Mouse (Mus musculus): ENCODE data around the gene Mrgpra1.
"Not testable (repeated sequence)": the region's sequence is repeated elsewhere in the genome, so short reads cannot be mapped to it uniquely, and the experiment has no call there.

DNA sequence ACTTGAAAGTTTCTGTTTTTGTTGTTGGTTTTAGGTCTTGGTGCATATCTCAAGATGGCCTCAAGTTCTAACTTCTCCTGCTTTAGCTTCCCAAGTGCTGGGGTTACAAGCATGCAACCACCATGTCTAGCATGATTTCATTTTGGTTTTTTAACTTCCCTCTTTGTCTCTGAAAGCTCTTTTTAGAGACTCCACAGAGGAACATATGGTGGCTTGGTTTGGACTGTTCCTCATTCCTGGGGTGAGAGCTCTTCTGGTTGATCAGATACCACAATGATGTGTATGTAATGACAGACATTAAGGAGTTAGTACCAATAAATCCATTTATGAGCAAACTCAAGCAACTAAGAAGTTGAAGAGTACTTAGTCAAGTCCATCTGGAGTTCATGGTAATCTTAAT lies 54.4 kb downstream of the Mrgpra1 start:
- TF ChIP-seq CTCF (IDR thresholded peaks at IDR 0.05); POLR2A (IDR thresholded peaks at IDR 0.05; ENCODE audit: insufficient read depth, low read depth, low read length): not testable (repeated sequence)

Data from heart, adult 2 months (tissue).